Mouse (Mus musculus) T-helper 1 cell (primary cell): ENCODE measurements around the gene Myo1d.

Source experiments
- in situ Hi-C: fragments of 300-600 bp; cut with MboI, MseI; formaldehyde crosslinking; loops from one replicate; pipeline ENCODE4 v1.15.1; 2025; ENCODE audit warnings: high pct_unique_total_duplicates

Myo1d gene

GRCm38 (mm10) chr11:80783460-80783859 lies 3.6 kb upstream of the Myo1d start:
- in situ Hi-C loops, result loop anchor here (5.0 to 10.0 kb wide), 3 partner anchors 71 to 369 kb away; no protein-coding TSS in a partner anchor

- in situ Hi-C loops, result loop anchor here (5.0 to 10.0 kb wide), 3 partner anchors 69 to 367 kb away; no protein-coding TSS in a partner anchor
Measured at GRCm38 (mm10) chr11:80781535-80781934, 1.7 kb upstream of the Myo1d start.

- in situ Hi-C loops, result no loop called here
Measured at GRCm38 (mm10) chr11:80778916-80779526, 804 bp downstream of the Myo1d start.

GRCm38 (mm10) chr11:80778157-80778556 lies 1.7 kb downstream of the Myo1d start:
- in situ Hi-C loops, result no loop called here

GRCm38 (mm10) chr11:80777708-80778107 lies 2.1 kb downstream of the Myo1d start:
- in situ Hi-C loops, result no loop called here

- in situ Hi-C loops, result no loop called here
Measured at GRCm38 (mm10) chr11:80775535-80775934, 4.3 kb downstream of the Myo1d start.

GRCm38 (mm10) chr11:80772595-80773210 lies 7.1 kb downstream of the Myo1d start:
- in situ Hi-C loops, result no loop called here

- in situ Hi-C loops, result no loop called here
Measured at GRCm38 (mm10) chr11:80771596-80772250, 8.1 kb downstream of the Myo1d start.

- in situ Hi-C loops, result no loop called here
Measured at GRCm38 (mm10) chr11:80771186-80771585, 8.6 kb downstream of the Myo1d start.

GRCm38 (mm10) chr11:80767320-80767617 lies 12.6 kb downstream of the Myo1d start:
- in situ Hi-C loops, result loop anchor here (5.0 kb wide), 1 partner anchor 40 kb away; no protein-coding TSS in a partner anchor

- in situ Hi-C loops, result loop anchor here (5.0 kb wide), 1 partner anchor 41 kb away; no protein-coding TSS in a partner anchor
Measured at GRCm38 (mm10) chr11:80766472-80767319, 13.1 kb downstream of the Myo1d start.

GRCm38 (mm10) chr11:80766068-80766467 lies 13.8 kb downstream of the Myo1d start:
- in situ Hi-C loops, result loop anchor here (5.0 kb wide), 1 partner anchor 41 kb away; no protein-coding TSS in a partner anchor

GRCm38 (mm10) chr11:80762066-80762465 lies 17.8 kb downstream of the Myo1d start:
- in situ Hi-C loops, result no loop called here

- in situ Hi-C loops, result no loop called here
Measured at GRCm38 (mm10) chr11:80761285-80761974, 18.4 kb downstream of the Myo1d start.

GRCm38 (mm10) chr11:80759023-80759422 lies 20.8 kb downstream of the Myo1d start:
- in situ Hi-C loops, result no loop called here

- in situ Hi-C loops, result no loop called here
Measured at GRCm38 (mm10) chr11:80754201-80754600, 25.6 kb downstream of the Myo1d start.

- in situ Hi-C loops, result no loop called here
Measured at GRCm38 (mm10) chr11:80751168-80751567, 28.7 kb downstream of the Myo1d start.

- in situ Hi-C loops, result no loop called here
Measured at GRCm38 (mm10) chr11:80749187-80749586, 30.6 kb downstream of the Myo1d start.

GRCm38 (mm10) chr11:80745426-80745825 lies 34.4 kb downstream of the Myo1d start:
- in situ Hi-C loops, result no loop called here

- in situ Hi-C loops, result no loop called here
Measured at GRCm38 (mm10) chr11:80743823-80744410, 35.9 kb downstream of the Myo1d start.

- in situ Hi-C loops, result no loop called here
Measured at GRCm38 (mm10) chr11:80742462-80742861, 37.4 kb downstream of the Myo1d start.
